ENCODE assay signal across 8 mouse cellular contexts in the genomic region with DNA sequence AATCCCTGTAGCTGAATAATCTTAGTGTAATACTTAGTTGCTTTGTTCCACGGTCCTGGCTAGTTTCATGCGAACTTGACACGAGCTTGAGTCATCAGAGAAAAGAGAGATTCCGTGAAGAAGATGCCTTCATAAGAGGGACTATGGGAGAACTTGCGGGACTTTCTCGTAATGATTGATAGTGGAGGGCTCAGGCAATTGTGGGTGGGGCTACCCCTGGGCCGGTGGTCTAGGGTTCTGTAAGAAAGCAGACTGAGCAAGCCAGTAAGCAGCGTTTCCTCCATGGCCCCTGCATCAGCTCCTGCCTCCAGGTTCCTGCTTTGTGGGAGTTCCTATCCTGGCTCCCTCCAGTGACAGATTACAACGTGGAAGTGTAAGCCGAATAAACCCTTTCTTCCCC. TPM values are rescaled to one million over a fixed set of nuclear protein-coding genes. Genes with fewer than 3 reads are reported as not detected.
A peak's percentile ranks its signal among the peaks of the same experiment; 100 is the strongest.
DNase-seq lines count a peak whose midpoint lies in the region; ATAC-seq and TF ChIP-seq lines count a peak whose summit lies in the region.

No protein-coding gene starts in this region.

- no peak for ATAC-seq in lung, embryonic 15.5 days (ENCODE audit: borderline replicate concordance, extremely low read depth, low FRiP score, low TSS enrichment)
- no peak for ATAC-seq in kidney, embryonic 16.5 days (ENCODE audit: low FRiP score, low TSS enrichment)
- ATAC-seq in stomach, embryonic 14.5 days (ENCODE audit: insufficient number of reproducible peaks, insufficient read depth, low FRiP score, low read depth), result no peak
- no peak for ATAC-seq in erythroid progenitor cell, adult 5-6 weeks (replicated peaks; ENCODE audit: low FRiP score, poor library complexity, severe bottlenecking)

- no peak for TF ChIP-seq POLR2A in cerebellum, adult 2 months (IDR thresholded peaks at IDR 0.05; ENCODE audit: borderline replicate concordance, insufficient read depth, low read length)

- WGBS in cerebellum, adult 2 months, result 31% methylated on average over 10 of the region's 10 CpGs
- WGBS in lung, embryonic 15.5 days, result 17% methylated on average over 10 of the region's 10 CpGs
- WGBS in kidney, embryonic 16.5 days, result 22% methylated on average over 10 of the region's 10 CpGs
- 12% methylated on average over 10 of the region's 10 CpGs for WGBS in stomach, embryonic 14.5 days

- peak overlapping the region; percentile 79 for H3K4me2 ChIP-seq in lung, embryonic 15.5 days
- H3K4me2 ChIP-seq in kidney, embryonic 16.5 days (replicated peaks; ENCODE audit: low read depth, low read length), result peak overlapping the region; percentile 82
- peak overlapping the region; percentile 67 for H3K4me2 ChIP-seq in stomach, embryonic 14.5 days (replicated peaks; ENCODE audit: low read depth, low read length)

- no peaks in the 10 kb centered on the region for H3K36me3 ChIP-seq in lung, embryonic 15.5 days
- H3K36me3 ChIP-seq in kidney, embryonic 16.5 days (ENCODE audit: insufficient read depth, low read length), result no peaks in the 10 kb centered on the region
- no peaks in the 10 kb centered on the region for H3K36me3 ChIP-seq in stomach, embryonic 14.5 days (ENCODE audit: control insufficient read depth, insufficient read depth, low read length)

- H3K4me3 ChIP-seq in cerebellum, adult 2 months (replicated peaks; ENCODE audit: insufficient read depth, low read depth, low read length), result no peak overlapping the region
- H3K4me3 ChIP-seq in lung, embryonic 15.5 days, result no peak overlapping the region; the same call in 1 of the 2 replicates
- H3K4me3 ChIP-seq in kidney, embryonic 16.5 days (ENCODE audit: low read length), result peak overlapping the region; percentile 72
- H3K4me3 ChIP-seq in stomach, embryonic 14.5 days (ENCODE audit: low read depth, low read length), result peak overlapping the region; percentile 53; the same call in 1 of the 2 replicates

- H3K9ac ChIP-seq in lung, embryonic 15.5 days, result no peak overlapping the region
- 0 out of 2 replicates have a peak overlapping the region, but pooled peaks have one; percentile 38 for H3K9ac ChIP-seq in kidney, embryonic 16.5 days (replicated peaks; ENCODE audit: low read length)
- no peak overlapping the region for H3K9ac ChIP-seq in stomach, embryonic 14.5 days (replicated peaks; ENCODE audit: low read depth, low read length)

- DNase-seq in cerebellum, adult 2 months, result peak; percentile 12 to 31
- no peak for DNase-seq in cerebellum, adult 8-10 months
- DNase-seq in lung, postnatal 10 days, result no peak
- DNase-seq in ovary, postnatal 36 days (ENCODE audit: low spot score), result no peak

- peaks cover 3% of the 10 kb centered on the region; the same call in 1 of the 2 replicates for H3K4me1 ChIP-seq in cerebellum, adult 2 months (ENCODE audit: control insufficient read depth, insufficient read depth, low read length)
- H3K4me1 ChIP-seq in lung, embryonic 15.5 days, result peaks cover 13% of the 10 kb centered on the region
- peaks cover 20% of the 10 kb centered on the region for H3K4me1 ChIP-seq in kidney, embryonic 16.5 days (ENCODE audit: insufficient read depth, low read length)
- H3K4me1 ChIP-seq in stomach, embryonic 14.5 days (ENCODE audit: control insufficient read depth, insufficient read depth, low read length), result peaks cover 11% of the 10 kb centered on the region

- no peak overlapping the region for H3K27ac ChIP-seq in cerebellum, adult 2 months (ENCODE audit: insufficient read depth, low read length)
- H3K27ac ChIP-seq in lung, embryonic 15.5 days, result 0 out of 2 replicates have a peak overlapping the region, but pooled peaks have one; percentile 15
- H3K27ac ChIP-seq in kidney, embryonic 16.5 days (ENCODE audit: low read length), result peak overlapping the region; percentile 50; the same call in 1 of the 2 replicates
- 0 out of 2 replicates have a peak overlapping the region, but pooled peaks have one; percentile 15 for H3K27ac ChIP-seq in stomach, embryonic 14.5 days (ENCODE audit: low read length)

- H3K9me3 ChIP-seq in lung, embryonic 15.5 days, result no peaks in the 10 kb centered on the region
- no peaks in the 10 kb centered on the region for H3K9me3 ChIP-seq in kidney, embryonic 16.5 days (ENCODE audit: low read length)
- H3K9me3 ChIP-seq in stomach, embryonic 14.5 days (ENCODE audit: control insufficient read depth, low read depth, low read length), result no peaks in the 10 kb centered on the region

- TF ChIP-seq CTCF in cerebellum, adult 2 months (IDR thresholded peaks at IDR 0.05; ENCODE audit: borderline replicate concordance, insufficient read depth, low read depth, low read length), result no peak

- H3K27me3 ChIP-seq in cerebellum, adult 2 months (ENCODE audit: control insufficient read depth, insufficient read depth, low read length), result no peaks in the 10 kb centered on the region
- no peaks in the 10 kb centered on the region for H3K27me3 ChIP-seq in lung, embryonic 15.5 days
- H3K27me3 ChIP-seq in kidney, embryonic 16.5 days (ENCODE audit: insufficient read depth, low read length), result no peaks in the 10 kb centered on the region
- H3K27me3 ChIP-seq in stomach, embryonic 14.5 days (ENCODE audit: control insufficient read depth, insufficient read depth, low read length), result no peaks in the 10 kb centered on the region

RNA-seq across cellular contexts. Expression of gene Zscan20, which starts 0.8 kb away (rescaled TPM):
- polyA plus RNA-seq in cerebellum, adult 2 months (2012; rRNA removed), result 4.9 and 5.2 TPM in 2 replicates
- 4.3 and 4.6 TPM in 2 replicates for polyA plus RNA-seq in lung, embryonic 15.5 days (2015; fragmentation: Nextera tagmentation; extraction: Ambion mirVana)
- 4.8 and 6.6 TPM in 2 replicates for polyA plus RNA-seq in kidney, embryonic 16.5 days (2015; fragmentation: Nextera tagmentation; extraction: Ambion mirVana)
- polyA plus RNA-seq in stomach, embryonic 14.5 days (2014; fragmentation: Nextera tagmentation; extraction: Ambion mirVana), result 3.1 and 3.9 TPM in 2 replicates
- total RNA-seq in erythroid progenitor cell, adult 5-6 weeks (2015; ENCODE audit: low replicate concordance), result 1.1 and 1.3 TPM in 2 replicates
- 0.77 TPM in 1 of 2 replicates, not detected in the other for total RNA-seq in erythroid progenitor cell, adult 5-6 weeks (2017; ENCODE audit: low replicate concordance)

RNA-seq across cellular contexts. Expression of gene Tlr12, which starts 7.7 kb away (rescaled TPM):
- 0.49 and 0.52 TPM in 2 replicates for polyA plus RNA-seq in cerebellum, adult 2 months (2012; rRNA removed)
- 1.2 and 1.4 TPM in 2 replicates for polyA plus RNA-seq in lung, embryonic 15.5 days (2015; fragmentation: Nextera tagmentation; extraction: Ambion mirVana)
- 3.5 and 4.3 TPM in 2 replicates for polyA plus RNA-seq in kidney, embryonic 16.5 days (2015; fragmentation: Nextera tagmentation; extraction: Ambion mirVana)
- polyA plus RNA-seq in stomach, embryonic 14.5 days (2014; fragmentation: Nextera tagmentation; extraction: Ambion mirVana), result 0.35 and 0.39 TPM in 2 replicates
- not detected in 2 replicates for total RNA-seq in erythroid progenitor cell, adult 5-6 weeks (2015; ENCODE audit: low replicate concordance)
- total RNA-seq in erythroid progenitor cell, adult 5-6 weeks (2017; ENCODE audit: low replicate concordance), result 1.7 TPM in 1 of 2 replicates, not detected in the other

RNA-seq across cellular contexts. Expression of gene Phc2, which starts 43.8 kb away (rescaled TPM):
- polyA plus RNA-seq in cerebellum, adult 2 months (2012; rRNA removed), result 133 and 144 TPM in 2 replicates
- polyA plus RNA-seq in lung, embryonic 15.5 days (2015; fragmentation: Nextera tagmentation; extraction: Ambion mirVana), result 75.8 and 83.5 TPM in 2 replicates
- polyA plus RNA-seq in kidney, embryonic 16.5 days (2015; fragmentation: Nextera tagmentation; extraction: Ambion mirVana), result 19.4 and 21.4 TPM in 2 replicates
- polyA plus RNA-seq in stomach, embryonic 14.5 days (2014; fragmentation: Nextera tagmentation; extraction: Ambion mirVana), result 20.3 and 22.9 TPM in 2 replicates
- 16.3 and 26.7 TPM in 2 replicates for total RNA-seq in erythroid progenitor cell, adult 5-6 weeks (2015; ENCODE audit: low replicate concordance)
- total RNA-seq in erythroid progenitor cell, adult 5-6 weeks (2017; ENCODE audit: low replicate concordance), result 2.6 and 7.8 TPM in 2 replicates

Comparison
In these comparisons a context has a peak if more than half of its experiments do, and no peak if none do; other contexts are left out.
1. DNase-seq: peak in cerebellum, adult 2 months (2 of 2); none in cerebellum, adult 8-10 months (single experiment), lung, postnatal 10 days (single experiment) and ovary, postnatal 36 days (single experiment).
2. H3K4me3 ChIP-seq: peak in kidney, embryonic 16.5 days (single experiment) and stomach, embryonic 14.5 days (single experiment); none in cerebellum, adult 2 months (single experiment) and lung, embryonic 15.5 days (single experiment).
3. Peak in every context shown above with its lines, with median percentiles within 50 percentile points of each other: H3K4me2 ChIP-seq.